Comparison of ENCODE assay signal across 8 mouse cellular contexts in the genomic region with DNA sequence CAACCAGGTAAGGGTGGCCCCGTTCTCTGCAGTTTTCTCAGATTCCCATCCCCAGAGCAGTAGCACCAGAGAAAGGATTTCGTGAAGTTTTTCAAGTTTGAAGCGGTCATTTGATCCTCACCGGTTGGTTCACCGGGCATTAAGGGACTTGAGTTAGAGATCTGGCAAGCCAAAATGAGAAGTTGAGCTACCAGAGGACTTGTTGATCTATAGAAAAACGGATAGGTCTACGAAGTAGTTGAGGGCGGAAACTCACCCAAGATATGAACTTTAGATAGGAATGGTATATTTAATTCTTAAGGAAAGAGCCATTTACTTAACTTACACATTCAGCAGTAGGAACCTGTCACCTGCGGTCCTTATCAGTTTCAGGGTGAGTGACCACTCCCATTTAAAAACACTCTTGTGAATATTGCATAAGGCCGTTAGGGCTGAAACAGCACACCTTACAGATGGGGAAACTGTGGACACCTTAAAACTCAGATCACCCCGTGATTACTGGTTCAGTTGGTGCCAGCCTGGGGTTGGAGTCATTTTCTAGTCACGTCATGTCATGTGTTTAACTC. TPM values are rescaled to one million over a fixed set of nuclear protein-coding genes. Genes with fewer than 3 reads are reported as not detected.
DNase-seq lines count a peak whose midpoint lies in the region; ATAC-seq and TF ChIP-seq lines count a peak whose summit lies in the region.

No protein-coding gene starts in this region.

- H3K9me3 ChIP-seq in erythroblast, embryonic 14.5 days (ENCODE audit: control insufficient read depth, low read length): no peaks in the 10 kb centered on the region
- H3K9me3 ChIP-seq in ES-E14 (ENCODE audit: control insufficient read depth, insufficient read depth, low read depth, low read length): no peaks in the 10 kb centered on the region
- H3K9me3 ChIP-seq in hindbrain, embryonic 14.5 days (ENCODE audit: control insufficient read depth, low read length): no peaks in the 10 kb centered on the region

- H3K4me2 ChIP-seq in hindbrain, embryonic 14.5 days (replicated peaks): peak overlapping the region; percentile 89

- H3K4me1 ChIP-seq in erythroblast, embryonic 14.5 days (ENCODE audit: control insufficient read depth): peaks cover 73% of the 10 kb centered on the region
- no peaks in the 10 kb centered on the region for H3K4me1 ChIP-seq in ES-E14 (ENCODE audit: control insufficient read depth in 2 of 2, insufficient read depth in 2 of 2, low read length in 2 of 2, poor library complexity in 1 of 2)
- H3K4me1 ChIP-seq in hindbrain, embryonic 14.5 days (replicated peaks; ENCODE audit: control insufficient read depth, insufficient read depth, low read length): peaks cover 13% of the 10 kb centered on the region; the same call in 1 of the 2 replicates

- ATAC-seq in erythroblast, adult 5-6 weeks (replicated peaks; ENCODE audit: low FRiP score, poor library complexity, severe bottlenecking): no peak
- no peak for ATAC-seq in hindbrain, embryonic 14.5 days (ENCODE audit: low FRiP score)
- peak; percentile 10 for ATAC-seq in megakaryocyte, adult 5-6 weeks (ENCODE audit: poor library complexity, severe bottlenecking)

- H3K9ac ChIP-seq in ES-E14 (ENCODE audit: insufficient read depth, low read depth, low read length, poor library complexity, severe bottlenecking): peak overlapping the region; percentile 49; the same call in 1 of the 2 replicates
- peak overlapping the region; percentile 59 for H3K9ac ChIP-seq in hindbrain, embryonic 14.5 days

- 23% methylated on average over 12 of the region's 12 CpGs for WGBS in hindbrain, embryonic 14.5 days

- no peak overlapping the region for H3K27ac ChIP-seq in ES-E14 (ENCODE audit: insufficient read depth, low read depth, low read length, poor library complexity, severe bottlenecking)
- no peak overlapping the region for H3K27ac ChIP-seq in hindbrain, embryonic 14.5 days

- peak overlapping the region; percentile 95 for H3K4me3 ChIP-seq in erythroblast, embryonic 14.5 days (replicated peaks)
- H3K4me3 ChIP-seq in ES-E14 (ENCODE audit: insufficient read depth in 1 of 2, low read depth in 1 of 2, low read length in 2 of 2, poor library complexity in 1 of 2, severe bottlenecking in 1 of 2): peak overlapping the region; percentile 54 to 73
- H3K4me3 ChIP-seq in hindbrain, embryonic 14.5 days (replicated peaks; ENCODE audit: low read length): peak overlapping the region; percentile 52

- no peak for DNase-seq in ES-E14 (ENCODE audit: low read depth, low spot score)
- no peak for DNase-seq in hindbrain, embryonic 14.5 days (ENCODE audit: low spot score)
- no peak for DNase-seq in right cerebral cortex, postnatal 4 days
- no peak for DNase-seq in cerebellum, postnatal 10 days
- DNase-seq in embryo, embryonic 9.5 days (ENCODE audit: extremely low spot score): no peak

- in situ Hi-C loops in ES-E14 (cut with MboI; ENCODE audit: low sequenced_read_pairs in 2 of 2, unreplicated experiment in 2 of 2): no loop called here

- H3K36me3 ChIP-seq in erythroblast, embryonic 14.5 days (ENCODE audit: control insufficient read depth): peaks cover 36% of the 10 kb centered on the region
- no peaks in the 10 kb centered on the region for H3K36me3 ChIP-seq in ES-E14 (ENCODE audit: control insufficient read depth, insufficient read depth, low read length, poor library complexity, severe bottlenecking)
- H3K36me3 ChIP-seq in hindbrain, embryonic 14.5 days (replicated peaks; ENCODE audit: control insufficient read depth, insufficient read depth): no peaks in the 10 kb centered on the region

- no peaks in the 10 kb centered on the region for H3K27me3 ChIP-seq in erythroblast, embryonic 14.5 days (ENCODE audit: control insufficient read depth)
- H3K27me3 ChIP-seq in hindbrain, embryonic 14.5 days (ENCODE audit: control insufficient read depth, insufficient read depth, low read length): peaks cover 9% of the 10 kb centered on the region; the same call in 1 of the 2 replicates

TF ChIP-seq in ES-E14, 5 proteins besides CTCF, POLR2A, EP300 and RAD21:
- TF ChIP-seq ZC3H11A (IDR thresholded peaks at IDR 0.05; ENCODE audit: borderline replicate concordance, low read depth, low read length) (no peak), HCFC1 (IDR thresholded peaks at IDR 0.05; ENCODE audit: borderline replicate concordance, insufficient read depth, low read length) (no peak), CHD2 (IDR thresholded peaks at IDR 0.05; ENCODE audit: low read depth, low read length) (no peak), MAFK (IDR thresholded peaks at IDR 0.05; ENCODE audit: insufficient read depth, low read depth, low read length) (no peak), ZNF384 (IDR thresholded peaks at IDR 0.05; ENCODE audit: low read depth, low read length) (no peak)

RNA-seq across cellular contexts. Expression of gene Slc39a8, which starts 1.7 kb away (rescaled TPM):
- polyA plus RNA-seq in erythroblast, embryonic 14.5 days (2012): 4.2 and 5.4 TPM in 2 replicates
- 8.5 and 12.5 TPM in 2 replicates for total RNA-seq in erythroblast, adult 5-6 weeks (2015; ENCODE audit: low replicate concordance)
- 4.0 and 6.8 TPM in 2 replicates for total RNA-seq in erythroblast, adult 5-6 weeks (2017; ENCODE audit: low replicate concordance)
- total RNA-seq in ES-E14 (2012; rRNA removed): 2.3 and 3.3 TPM in 2 replicates
- polyA plus RNA-seq in hindbrain, embryonic 14.5 days (2014; fragmentation: Nextera tagmentation; extraction: Ambion mirVana): 14.9 and 15.7 TPM in 2 replicates
- total RNA-seq in megakaryocyte, adult 5-6 weeks (2015): 3.3 and 5.5 TPM in 2 replicates
- total RNA-seq in megakaryocyte, adult 5-6 weeks (2017): 2.7 and 5.2 TPM in 2 replicates
